Mouse (Mus musculus) spleen, postnatal 36 days (tissue): ENCODE data around the gene Mapkapk5.

ENCODE experiments used
- DNase-seq, 2 experiments: peaks; one replicate each; pipeline ENCODE4 v3.0.0; 2022; ENCODE audit warnings: low spot score in 2 of 2, mixed read lengths in 1 of 2

Gene Mapkapk5

GRCm38 (mm10) chr5:121545793-121546529, at the start of gene Mapkapk5:
Gene Mapkapk5, minus strand, starts transcription at chr5:121545905.
- DNase-seq: peak; percentile 92 to 95

- DNase-seq: no peak
These were observed 49.1 kb upstream of the Mapkapk5 start for GRCm38 (mm10) chr5:121594714-121595313.

GRCm38 (mm10) chr5:121593451-121594401, 48.0 kb upstream of the Mapkapk5 start, which contains the start of gene Aldh2:
Gene Aldh2, minus strand, starts transcription at chr5:121593824.
- DNase-seq: peak; percentile 86 to 88

GRCm38 (mm10) chr5:121592816-121593407, 47.2 kb upstream of the Mapkapk5 start:
- DNase-seq: peak; percentile 15 to 22

GRCm38 (mm10) chr5:121592064-121592815, 46.5 kb upstream of the Mapkapk5 start:
- peak in 1 of 2 experiments; percentile 31 for DNase-seq

GRCm38 (mm10) chr5:121591417-121592063, 45.8 kb upstream of the Mapkapk5 start:
- DNase-seq: no peak

GRCm38 (mm10) chr5:121589928-121590327, 44.2 kb upstream of the Mapkapk5 start:
- no peak for DNase-seq

GRCm38 (mm10) chr5:121586400-121587039, 40.8 kb upstream of the Mapkapk5 start:
- peak; percentile 83 to 86 for DNase-seq

- DNase-seq: no peak
These were observed 40.0 kb upstream of the Mapkapk5 start for GRCm38 (mm10) chr5:121585699-121586098.

GRCm38 (mm10) chr5:121585005-121585404, 39.3 kb upstream of the Mapkapk5 start:
- DNase-seq: no peak

GRCm38 (mm10) chr5:121583765-121584501, 38.2 kb upstream of the Mapkapk5 start:
- DNase-seq: peak; percentile 77 to 83

- no peak for DNase-seq
These were observed 36.2 kb upstream of the Mapkapk5 start for GRCm38 (mm10) chr5:121581945-121582344.

- no peak for DNase-seq
These were observed 31.3 kb upstream of the Mapkapk5 start for GRCm38 (mm10) chr5:121576927-121577488.

- no peak for DNase-seq
These were observed 30.2 kb upstream of the Mapkapk5 start for GRCm38 (mm10) chr5:121575867-121576266.

- peak; percentile 45 to 57 for DNase-seq
These were observed 28.4 kb upstream of the Mapkapk5 start for GRCm38 (mm10) chr5:121574145-121574544.

- DNase-seq: no peak
These were observed 25.1 kb upstream of the Mapkapk5 start for GRCm38 (mm10) chr5:121570787-121571186.

GRCm38 (mm10) chr5:121569881-121570420, 24.2 kb upstream of the Mapkapk5 start:
- DNase-seq: no peak

GRCm38 (mm10) chr5:121566035-121566681, 20.5 kb upstream of the Mapkapk5 start:
- no peak for DNase-seq
